Mouse (Mus musculus) layer of hippocampus, adult 9-11 months (tissue): ENCODE data around the gene Gm5460.

ENCODE experiments used
- DNase-seq: peaks from one replicate; pipeline ENCODE4 v3.0.0; 2022

Gene Gm5460

GRCm38 (mm10) chr14:34077222-34077621 lies 60.7 kb downstream of the Gm5460 start:
- DNase-seq, result no peak

GRCm38 (mm10) chr14:34078293-34078692 lies 61.7 kb downstream of the Gm5460 start:
- no peak for DNase-seq

- DNase-seq, result peak; percentile 56
These were observed 63.9 kb downstream of the Gm5460 start for GRCm38 (mm10) chr14:34080321-34080997.

- DNase-seq, result no peak
These were observed 69.2 kb downstream of the Gm5460 start, which contains the start of gene Anxa8 for GRCm38 (mm10) chr14:34085731-34086130. Gene Anxa8 (plus strand): TSS chr14:34085981.

- DNase-seq, result no peak
These were observed 70.2 kb downstream of the Gm5460 start for GRCm38 (mm10) chr14:34086806-34087205.

- DNase-seq, result no peak
These were observed 71.4 kb downstream of the Gm5460 start for GRCm38 (mm10) chr14:34087856-34088398.

GRCm38 (mm10) chr14:34089796-34090195 lies 73.2 kb downstream of the Gm5460 start:
- DNase-seq, result no peak

DNA sequence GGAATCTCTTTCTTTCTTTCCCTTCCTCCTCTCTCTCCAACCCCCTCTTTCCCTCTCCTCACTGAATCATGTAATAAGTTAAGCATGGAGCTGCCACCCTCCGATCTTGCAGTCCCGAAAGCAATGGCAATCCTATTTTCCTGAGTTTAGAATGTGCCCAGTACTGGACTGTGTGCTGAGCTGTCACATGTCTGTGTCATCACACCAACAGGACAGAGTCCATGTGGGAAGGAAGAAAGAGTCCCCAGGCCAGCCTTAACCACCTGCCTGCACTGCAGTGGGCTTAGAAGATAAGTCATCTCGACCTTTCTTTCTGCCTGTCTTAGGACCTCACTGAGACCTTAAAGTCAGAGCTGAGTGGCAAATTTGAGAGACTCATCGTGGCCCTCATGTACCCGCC lies 74.9 kb downstream of the Gm5460 start:
- DNase-seq, result no peak

DNA sequence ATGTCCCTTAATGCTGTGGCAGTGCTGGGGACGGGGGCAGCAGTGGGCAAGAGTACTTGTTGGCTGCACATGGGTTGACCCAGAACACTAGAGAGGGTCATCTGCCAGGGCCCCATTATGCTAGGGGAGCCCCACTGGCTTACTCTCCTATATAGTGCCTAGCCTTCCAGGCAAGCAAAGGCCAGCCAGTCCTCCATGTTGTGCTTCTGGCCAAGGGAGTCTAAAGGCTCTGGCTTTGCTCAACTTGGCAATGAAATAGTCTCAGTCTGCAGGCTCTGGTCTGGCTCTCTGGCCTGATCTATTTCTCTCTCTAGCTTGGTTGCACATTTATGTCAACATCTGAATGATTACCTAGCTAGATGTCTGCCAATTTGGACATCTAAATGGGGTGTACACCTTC lies 76.3 kb downstream of the Gm5460 start:
- no peak for DNase-seq

GRCm38 (mm10) chr14:34096161-34096560 lies 79.6 kb downstream of the Gm5460 start:
- DNase-seq, result no peak
